Mouse (Mus musculus): ENCODE results near the gene Klra8.
"Not testable (repeated sequence)": the region's sequence is repeated elsewhere in the genome, so short reads cannot be mapped to it uniquely, and the experiment has no call there.

Klra8 gene

DNA sequence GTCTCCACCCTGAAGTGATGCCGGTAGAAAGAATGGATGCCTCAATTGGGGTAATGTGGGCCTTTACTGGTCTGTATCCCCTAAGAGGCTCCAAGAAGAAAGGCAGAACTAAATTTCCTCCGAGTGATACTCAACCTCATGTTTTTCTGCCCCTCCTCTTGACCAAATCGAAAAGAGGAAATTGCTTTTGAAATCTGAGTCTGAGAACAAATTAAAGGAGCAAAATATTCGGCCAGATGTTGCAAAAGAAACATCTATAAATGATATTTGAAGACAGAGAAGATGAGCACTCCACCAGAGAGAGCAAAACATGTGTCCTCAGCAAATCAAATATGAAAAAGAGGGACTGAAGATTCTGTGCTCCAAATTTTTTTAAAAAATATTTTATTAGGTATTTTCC is at the start of gene Klra8:
Gene Klra8 (minus strand): TSS at position 101 of the 400 bp plus-strand sequence.
- not testable (repeated sequence) for DNase-seq (ENCODE audit: low read depth, low spot score)

DNA sequence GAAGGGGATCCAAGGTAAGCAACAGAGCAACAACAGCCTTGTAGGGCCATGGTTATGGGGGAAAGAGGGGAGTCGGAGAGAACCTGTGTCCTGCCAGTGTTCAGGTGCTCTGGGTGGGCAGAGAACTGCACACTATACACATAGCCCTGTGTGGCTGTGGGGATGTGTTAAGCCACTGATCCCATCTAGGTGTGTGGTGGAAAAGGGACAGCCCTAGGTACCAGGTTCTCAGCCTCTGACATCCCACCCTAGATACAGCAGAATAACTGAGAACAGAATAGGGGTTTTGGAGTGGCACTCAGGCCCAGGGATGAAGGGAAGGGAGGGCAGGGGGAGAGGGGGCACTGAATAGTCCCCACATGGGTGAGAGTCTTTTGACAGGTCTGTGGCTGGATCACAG is 19.2 kb downstream of the Klra8 start:
- DNase-seq (ENCODE audit: low read depth, low spot score) = no peak

DNA sequence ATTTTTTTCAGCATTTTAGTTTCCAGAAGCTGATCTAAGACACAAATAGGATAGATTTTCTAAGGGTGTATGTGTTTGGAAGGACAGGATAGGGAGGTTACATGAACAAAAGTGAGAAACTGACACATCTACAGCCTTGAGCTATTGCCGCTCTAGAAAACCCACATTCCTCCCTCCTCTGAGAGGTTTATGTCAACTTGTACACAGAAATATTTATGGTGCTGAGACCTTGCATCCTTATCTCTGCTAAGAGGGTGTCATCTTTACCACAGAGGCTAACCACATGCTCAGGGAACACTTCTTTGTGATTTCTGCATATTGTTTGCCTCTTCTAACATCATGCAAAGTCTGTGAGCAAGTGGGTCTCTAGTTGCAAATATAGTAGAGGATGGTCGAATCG is 27.0 kb downstream of the Klra8 start:
- not testable (repeated sequence) for DNase-seq (ENCODE audit: low read depth, low spot score)

DNA sequence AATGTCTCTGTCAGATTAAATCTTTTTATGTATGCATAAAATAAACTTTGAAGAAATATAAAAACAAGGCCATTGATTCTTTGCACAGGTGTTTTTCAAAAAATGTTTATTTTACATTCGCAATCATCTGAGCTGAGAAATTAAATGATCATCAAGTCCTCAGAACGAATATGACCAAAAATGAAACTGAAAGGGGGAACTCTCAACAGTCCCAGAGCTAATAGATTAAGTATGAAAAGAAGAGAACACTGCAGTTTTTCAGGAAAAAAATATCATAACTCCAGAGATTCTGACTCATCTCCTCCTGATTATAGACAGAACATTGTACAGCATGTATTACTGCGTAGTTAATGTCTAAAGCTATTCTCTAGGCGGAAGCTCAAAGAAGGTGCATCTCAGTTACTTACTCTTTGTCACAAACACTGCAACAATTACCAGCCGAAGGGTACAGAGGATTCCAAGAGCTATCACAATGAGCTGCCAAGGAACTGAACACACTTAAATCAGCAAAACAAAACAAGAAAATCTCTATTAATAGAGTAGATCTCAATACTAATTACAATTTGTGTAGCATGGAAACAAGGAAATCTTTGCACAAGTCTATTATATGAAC is 37.3 kb downstream of the Klra8 start:
- no peak for DNase-seq (ENCODE audit: low read depth, low spot score)

DNA sequence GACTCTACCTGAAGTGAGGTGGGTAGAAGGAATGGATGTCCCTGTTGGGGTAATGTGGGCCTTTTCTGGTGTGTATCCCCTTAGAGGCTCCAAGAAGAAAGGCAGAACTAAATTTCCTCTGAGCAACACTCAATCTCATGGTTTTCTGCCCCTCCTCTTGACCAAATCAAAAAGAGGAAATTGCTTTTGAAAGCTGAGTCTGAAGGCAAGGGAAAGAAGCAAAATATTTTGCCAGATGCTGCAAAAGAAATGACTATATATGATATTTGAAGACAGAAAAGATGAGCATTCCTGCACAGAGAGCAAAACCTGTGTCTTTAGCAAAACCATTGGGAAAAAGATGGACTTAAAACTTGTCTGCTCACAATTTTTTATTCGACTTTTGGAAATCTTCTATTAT is 62.5 kb downstream of the Klra8 start, which contains the start of gene Klra4:
Gene Klra4 (minus strand): TSS at position 101 of the 400 bp plus-strand sequence.
- DNase-seq (ENCODE audit: low read depth, low spot score) = not testable (repeated sequence)
